Mouse (Mus musculus): ENCODE measurements at regions not wholly inside any gene's neighbourhood (a gene's known extent, or its start where the extent isn't known, plus 50 kb on each side); places are given as distances from the start of the nearest gene placed in this dataset.
"Not testable (repeated sequence)": the region's sequence is repeated elsewhere in the genome, so short reads cannot be mapped to it uniquely, and the experiment has no call there.

- in situ Hi-C loops (cut with MboI, MseI): no loop called here
Measured at GRCm38 (mm10) chr3:118194754-118195153, 326.0 kb upstream of the Snx7 start.

DNA sequence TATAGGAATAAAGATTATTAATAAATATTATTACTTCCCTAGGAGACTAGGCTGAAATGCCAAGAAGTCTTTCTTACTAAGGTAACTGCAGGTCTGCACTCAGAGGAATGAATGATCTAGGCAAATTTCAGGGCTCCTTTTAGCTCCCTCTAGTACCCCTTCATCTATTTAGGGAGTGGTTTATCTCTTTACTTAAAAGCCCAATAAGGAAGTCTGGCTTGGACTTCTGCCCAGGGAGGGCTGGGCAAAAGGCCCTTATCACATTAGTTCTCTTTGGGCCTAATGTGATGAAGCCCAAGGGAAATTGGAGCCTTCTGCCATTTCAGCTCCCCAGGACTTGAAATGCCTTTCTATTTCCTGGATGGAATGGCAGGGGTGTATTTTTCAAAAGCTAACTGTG lies 320.6 kb upstream of the Snx7 start:
- in situ Hi-C loops (cut with MboI, MseI): no loop called here

- in situ Hi-C loops (cut with MboI, MseI): no loop called here
Measured at GRCm38 (mm10) chr3:118177446-118177845, 308.7 kb upstream of the Snx7 start.

DNA sequence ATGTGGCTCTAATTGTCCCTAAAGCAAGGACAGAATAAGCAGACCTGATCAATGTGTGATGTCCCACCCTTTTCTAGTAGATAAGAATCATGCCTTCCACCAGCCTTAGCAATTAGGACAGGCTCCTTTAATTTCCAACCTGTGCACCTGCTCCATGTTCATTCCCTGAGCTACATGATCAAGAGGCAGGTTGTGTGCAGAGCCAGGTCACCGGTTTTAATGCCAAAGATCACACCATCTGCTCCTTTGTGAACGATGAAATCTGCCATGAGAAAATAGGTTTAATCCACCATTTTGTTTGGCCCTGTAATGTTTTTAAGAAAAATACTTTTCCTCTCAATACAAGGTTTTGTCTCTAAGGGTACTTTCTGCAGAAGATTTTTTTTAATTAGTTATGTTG lies 294.2 kb upstream of the Snx7 start:
- in situ Hi-C loops (cut with MboI, MseI): loop anchor here (10.0 kb wide), 1 partner anchor 752 kb away; no protein-coding TSS in a partner anchor

- in situ Hi-C loops (cut with MboI, MseI): no loop called here
Measured at GRCm38 (mm10) chr3:118144788-118145187, 276.1 kb upstream of the Snx7 start.

DNA sequence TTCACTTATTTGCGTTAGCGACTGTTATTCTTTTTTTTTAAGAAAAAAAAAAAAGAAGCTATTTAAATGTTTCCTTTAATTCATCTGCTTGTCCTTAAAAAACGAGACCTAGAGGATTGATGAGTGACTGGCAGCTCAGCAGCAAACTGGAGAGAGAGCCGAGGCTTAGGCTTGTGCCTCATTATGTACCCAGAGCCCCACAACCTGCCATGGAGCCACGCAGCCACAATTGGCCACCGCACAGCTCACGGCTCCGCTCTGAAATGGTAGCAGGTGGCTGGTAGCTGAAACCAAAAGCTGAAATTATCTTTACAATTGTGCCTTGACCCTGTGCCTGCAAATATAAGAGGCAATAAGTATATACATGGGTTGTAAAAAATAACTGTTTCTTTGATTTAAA lies 273.0 kb upstream of the Snx7 start:
- in situ Hi-C loops (cut with MboI, MseI): no loop called here

GRCm38 (mm10) chr3:118140108-118140507 lies 271.4 kb upstream of the Snx7 start:
- in situ Hi-C loops (cut with MboI, MseI): no loop called here

DNA sequence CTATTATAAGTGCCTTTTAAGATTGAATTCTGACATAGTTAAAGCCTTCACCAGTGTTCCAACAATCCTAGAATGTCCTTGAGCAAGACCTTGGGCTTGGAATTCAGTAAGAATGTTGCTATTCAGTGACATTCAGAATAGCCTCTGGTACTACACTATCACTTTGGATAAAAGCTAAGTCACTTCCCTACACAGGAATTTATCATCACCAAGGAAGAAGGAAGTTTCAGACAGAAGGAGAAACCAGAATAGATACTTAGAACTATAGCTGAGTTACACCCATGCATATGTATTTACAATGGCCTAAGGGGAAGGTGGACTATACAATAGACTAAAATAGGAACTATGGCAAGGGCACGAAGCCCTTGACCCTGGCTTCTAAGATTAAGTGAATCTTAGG lies 259.6 kb upstream of the Snx7 start:
- in situ Hi-C loops (cut with MboI, MseI): not testable (repeated sequence)

- in situ Hi-C loops (cut with MboI, MseI): no loop called here
Measured at GRCm38 (mm10) chr3:118102635-118103034, 233.9 kb upstream of the Snx7 start.

- in situ Hi-C loops (cut with MboI, MseI): loop anchor here (10.0 kb wide), 1 partner anchor 480 kb away; the partner anchor contains the start of gene Dpyd
Measured at GRCm38 (mm10) chr3:118084508-118084907, 215.8 kb upstream of the Snx7 start.

DNA sequence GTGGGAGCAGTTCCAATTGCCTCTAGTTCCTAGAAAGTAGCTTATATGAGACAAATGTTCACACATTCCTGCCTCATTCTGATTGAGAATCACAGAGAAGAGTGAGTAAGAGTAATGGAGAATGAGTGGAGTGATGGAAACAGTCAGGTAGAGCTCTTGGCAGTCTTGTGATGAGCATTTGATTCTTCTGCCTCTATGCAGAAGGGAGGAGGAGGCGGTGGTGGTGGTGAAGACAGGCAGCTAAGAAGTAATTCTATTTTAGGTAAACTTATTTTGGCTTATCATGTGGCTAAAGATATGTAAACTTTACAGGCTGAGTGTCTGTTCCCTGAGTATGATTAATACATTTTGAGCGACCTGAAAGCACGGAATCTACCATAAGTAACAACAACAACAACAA lies 203.6 kb upstream of the Snx7 start:
- in situ Hi-C loops (cut with MboI, MseI): no loop called here

DNA sequence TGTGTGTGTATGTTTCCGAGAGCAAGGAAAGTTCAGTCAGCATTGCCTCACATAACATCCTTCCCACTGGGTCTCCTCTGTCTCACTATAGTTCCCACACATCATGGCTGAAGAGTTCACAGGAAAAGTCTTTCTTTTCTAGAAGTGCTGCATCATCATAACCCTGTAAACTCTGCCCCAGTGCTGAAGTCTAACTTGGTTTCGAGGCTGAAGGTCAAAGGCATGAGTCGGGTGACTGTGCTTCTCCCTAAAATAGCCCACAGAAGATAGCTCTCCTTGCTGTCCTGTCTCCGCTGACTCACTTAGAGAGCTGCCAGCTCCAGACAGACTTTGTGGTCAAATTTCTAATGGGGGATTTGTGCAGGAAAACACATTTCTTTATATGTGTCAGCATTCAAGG lies 201.4 kb upstream of the Snx7 start:
- in situ Hi-C loops (cut with MboI, MseI): no loop called here

- in situ Hi-C loops (cut with MboI, MseI): loop anchor here (10.0 kb wide), 1 partner anchor 871 kb away; no protein-coding TSS in a partner anchor
Measured at GRCm38 (mm10) chr3:118063679-118064078, 194.9 kb upstream of the Snx7 start.

- in situ Hi-C loops (cut with MboI, MseI): loop anchor here (10.0 kb wide), 1 partner anchor 872 kb away; no protein-coding TSS in a partner anchor
Measured at GRCm38 (mm10) chr3:118062569-118062968, 193.8 kb upstream of the Snx7 start.

DNA sequence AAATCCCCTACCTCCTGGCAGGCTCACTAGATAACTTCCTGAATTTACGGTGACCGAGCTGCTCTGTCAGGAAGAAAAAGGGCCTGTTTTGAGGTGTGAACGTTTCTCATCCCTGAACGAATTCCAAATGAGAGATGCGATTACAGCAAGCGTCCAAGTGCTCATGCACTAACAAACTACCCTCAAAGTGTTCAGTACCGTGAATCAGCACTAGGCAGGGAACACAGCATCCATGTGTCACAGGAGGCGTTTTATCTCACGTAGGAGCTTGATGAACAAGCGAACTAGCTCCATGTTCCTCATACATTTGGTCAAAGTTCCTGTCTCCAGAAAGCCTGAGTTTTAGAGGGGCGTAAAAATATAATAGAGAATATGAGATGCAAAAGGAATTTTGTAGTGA lies 178.3 kb upstream of the Snx7 start:
- in situ Hi-C loops (cut with MboI, MseI): no loop called here

- in situ Hi-C loops (cut with MboI, MseI): no loop called here
Measured at GRCm38 (mm10) chr3:118046536-118046935, 177.8 kb upstream of the Snx7 start.

- in situ Hi-C loops (cut with MboI, MseI): no loop called here
Measured at GRCm38 (mm10) chr3:118036501-118036900, 167.8 kb upstream of the Snx7 start.

GRCm38 (mm10) chr3:117995401-117995800 lies 126.7 kb upstream of the Snx7 start:
- in situ Hi-C loops (cut with MboI, MseI): no loop called here

DNA sequence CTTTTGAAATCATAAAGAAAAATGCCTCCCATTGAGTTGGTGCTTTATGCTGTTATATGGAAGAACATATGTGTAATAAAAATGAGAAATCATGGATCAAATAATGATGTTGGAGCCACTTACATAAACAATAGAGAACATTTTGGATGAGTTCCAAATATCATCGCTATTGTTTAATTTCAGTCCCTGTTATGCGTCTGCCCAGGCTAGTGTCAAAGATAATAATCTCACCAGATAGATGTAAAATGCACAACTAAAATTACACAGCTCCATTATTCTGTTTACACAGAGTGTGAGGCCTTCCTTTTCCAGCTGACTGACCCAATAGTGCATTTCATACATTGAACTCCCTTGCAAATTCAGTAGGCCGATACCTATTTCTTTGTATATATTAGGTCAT lies 125.4 kb upstream of the Snx7 start:
- in situ Hi-C loops (cut with MboI, MseI): no loop called here

GRCm38 (mm10) chr3:117990561-117990960 lies 121.8 kb upstream of the Snx7 start:
- in situ Hi-C loops (cut with MboI, MseI): no loop called here

DNA sequence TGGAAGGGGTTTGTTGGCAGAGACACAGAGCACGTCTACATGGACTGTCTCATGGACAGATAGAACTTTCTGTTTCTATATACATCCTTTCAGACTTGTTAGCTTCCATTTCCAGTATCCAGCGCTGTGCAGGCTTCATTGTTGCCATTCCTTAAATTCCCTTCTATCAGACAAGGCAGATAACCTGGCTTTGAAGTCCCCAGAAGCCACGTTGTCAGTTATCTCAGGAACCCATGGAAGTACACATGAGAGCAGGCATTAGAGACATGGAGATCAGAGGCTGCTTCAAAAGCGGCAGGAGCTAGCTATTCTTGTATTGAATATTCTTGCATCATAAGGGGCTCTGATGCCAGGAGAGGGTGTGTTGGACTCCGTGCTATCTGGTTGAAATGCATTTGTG lies 119.7 kb upstream of the Snx7 start:
- in situ Hi-C loops (cut with MboI, MseI): no loop called here

- in situ Hi-C loops (cut with MboI, MseI): no loop called here
Measured at GRCm38 (mm10) chr3:117975638-117976037, 106.9 kb upstream of the Snx7 start.

GRCm38 (mm10) chr3:117968805-117969204 lies 100.1 kb upstream of the Snx7 start:
- in situ Hi-C loops (cut with MboI, MseI): no loop called here

DNA sequence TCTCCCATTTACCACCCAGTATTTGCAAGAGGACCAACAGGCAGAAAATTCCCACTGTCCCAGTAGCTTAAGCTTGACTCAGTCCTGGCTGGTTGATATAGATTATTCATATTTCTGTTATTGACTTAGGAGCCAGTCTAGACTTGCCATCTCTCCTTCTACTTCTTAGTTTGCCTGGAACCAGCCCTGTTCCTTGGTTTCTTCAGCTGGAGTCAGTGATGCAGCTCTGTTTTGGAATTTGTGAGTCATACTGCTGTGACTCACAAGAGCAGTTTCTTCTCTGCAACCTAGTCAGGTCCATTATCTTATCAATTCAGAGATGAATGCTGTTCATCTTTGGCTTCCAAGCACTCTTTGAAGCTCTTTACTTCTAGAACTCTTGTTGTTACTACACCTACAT lies 69.7 kb upstream of the Snx7 start:
- in situ Hi-C loops (cut with MboI, MseI): no loop called here
